Mouse (Mus musculus) spleen, adult 2 months (tissue): ENCODE measurements around the gene Mapt. TPM values are rescaled to one million over a fixed set of nuclear protein-coding genes. Genes with fewer than 3 reads are reported as not detected.

Experiments used
- DNase-seq, 2 experiments: peaks; one replicate each; pipeline versions ENCODE4 v3.0.0 to v3.0.0-alpha.2; 2012 to 2021; ENCODE audit warnings: low spot score in 2 of 2, low read depth in 1 of 2
- H3K27ac ChIP-seq: fragments of 200-500 bp; 2 replicates; pipeline ENCODE4 v1.5.1; 2012; ENCODE audit warnings: low read length, inconsistent platforms; ENCODE audit not compliant: insufficient read depth
- H3K27me3 ChIP-seq: fragments of 200-500 bp; 2 replicates; pipeline ENCODE4 v1.6.1; 2012; ENCODE audit warnings: mild to moderate bottlenecking, moderate library complexity, low read length, inconsistent platforms; ENCODE audit not compliant: control insufficient read depth, insufficient read depth
- H3K36me3 ChIP-seq: fragments of 200-500 bp; 2 replicates; pipeline ENCODE4 v1.6.1; 2012; ENCODE audit warnings: mild to moderate bottlenecking, low read length, inconsistent platforms; ENCODE audit not compliant: control insufficient read depth, insufficient read depth
- H3K4me1 ChIP-seq: fragments of 200-500 bp; 2 replicates; pipeline ENCODE4 v1.6.1; 2011; ENCODE audit warnings: inconsistent platforms; ENCODE audit not compliant: control insufficient read depth, insufficient read depth, insufficient read length
- H3K4me3 ChIP-seq: fragments of 200-500 bp; 2 replicates; pipeline ENCODE4 v1.5.1; 2011; ENCODE audit warnings: mild to moderate bottlenecking, inconsistent platforms; ENCODE audit not compliant: insufficient read depth, insufficient read length; ENCODE audit errors: extremely low read depth
- CTCF ChIP-seq: fragments of 200-500 bp; IDR thresholded peaks from 2 replicates; pipeline ENCODE4 v1.5.1; 2011; ENCODE audit warnings: mild to moderate bottlenecking, inconsistent platforms; ENCODE audit not compliant: insufficient read depth, insufficient read length, insufficient replicate concordance; ENCODE audit errors: extremely low read depth
- POLR2A ChIP-seq: fragments of 200-500 bp; IDR thresholded peaks from 2 replicates; pipeline ENCODE4 v1.6.1; 2011; ENCODE audit warnings: low read depth, low read length, inconsistent platforms
- WGBS: fragments of 180-500 bp; shearing (Covaris S2); methylation state at CpG from one replicate; pipeline ENCODE4 v1.1.7; 2018; 5-methylcytosine and 5-hydroxymethylcytosine counted together
- polyA plus RNA-seq: library from polyadenylated mRNA; depleted of rRNA; stranded (reverse); fragments of >200 nt; gene quantifications from 2 replicates; pipeline ENCODE4 v1.2.3, GENCODE M21; 2012

The Mapt gene
- polyA plus RNA-seq, 1 experiment = 0.57 TPM

DNA sequence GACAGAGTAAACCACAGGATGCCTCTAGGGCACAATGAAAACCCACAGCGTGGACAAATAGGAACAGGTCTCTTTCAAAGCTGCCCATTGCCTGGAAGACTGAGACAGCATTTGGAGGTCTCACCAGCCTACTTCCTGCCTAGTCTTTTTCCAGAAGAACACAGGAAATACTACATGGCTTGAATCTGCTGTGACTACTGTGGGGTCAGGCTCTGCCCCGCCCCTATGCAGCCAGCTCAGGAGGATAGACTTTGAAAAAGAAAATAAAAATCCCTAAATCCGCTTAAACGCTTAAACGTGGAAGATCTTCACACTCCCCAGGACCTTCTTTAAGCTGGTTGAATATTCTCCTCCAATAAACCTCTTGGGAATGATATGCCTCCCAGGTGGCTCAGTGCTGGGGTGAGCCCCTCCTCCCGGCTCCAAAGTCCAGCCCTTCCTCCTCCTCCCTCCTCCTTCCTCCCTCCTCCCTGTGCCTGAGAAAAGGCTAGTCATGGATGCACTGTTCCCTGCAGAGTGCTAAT, 15.0 kb downstream of the Mapt start:
- no peaks in the 10 kb centered on the region for H3K4me1 ChIP-seq
- no peaks in the 10 kb centered on the region for H3K27me3 ChIP-seq
- DNase-seq = no peak
- H3K36me3 ChIP-seq = no peaks in the 10 kb centered on the region
- no peak for TF ChIP-seq POLR2A
- TF ChIP-seq CTCF = no peak
- H3K27ac ChIP-seq = no peak overlapping the region
- WGBS = 18% methylated on average over 6 of the region's 6 CpGs
- H3K4me3 ChIP-seq = no peak overlapping the region

DNA sequence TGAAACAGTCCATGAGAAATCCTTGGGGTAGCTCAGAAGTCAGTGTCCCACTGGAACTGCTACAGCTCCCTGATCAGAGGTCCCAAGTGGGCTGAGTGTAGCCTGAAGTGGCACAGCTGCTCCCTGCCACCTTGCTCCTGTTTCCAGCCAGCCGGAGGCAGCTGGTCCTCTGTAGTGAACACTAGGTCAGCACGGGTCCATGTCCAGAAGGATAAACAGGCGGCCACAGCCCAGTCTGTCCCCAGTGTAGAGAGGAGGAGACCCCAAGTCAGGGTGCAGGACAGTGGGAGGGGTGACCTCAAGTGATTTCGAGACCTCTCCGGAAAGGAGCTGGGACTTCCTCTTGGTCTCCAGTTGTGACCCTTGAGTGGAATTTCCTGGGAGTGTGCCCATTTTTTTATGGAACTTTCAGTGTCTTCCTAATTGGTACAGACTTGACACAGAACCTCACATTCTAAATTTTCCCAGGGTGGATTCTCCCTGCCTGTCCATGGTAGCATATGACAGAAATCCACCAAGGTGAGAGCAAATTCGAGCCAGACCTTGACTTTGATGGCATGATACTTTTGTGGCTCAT, 16.0 kb downstream of the Mapt start:
- Histone ChIP-seq H3K27ac (no peak overlapping the region), H3K4me1 (no peaks in the 10 kb centered on the region), H3K36me3 (no peaks in the 10 kb centered on the region), H3K27me3 (no peaks in the 10 kb centered on the region), H3K4me3 (no peak overlapping the region)
- WGBS = 75% methylated on average over 6 of the region's 6 CpGs
- no peak for DNase-seq
- TF ChIP-seq CTCF (no peak), POLR2A (no peak)

DNA sequence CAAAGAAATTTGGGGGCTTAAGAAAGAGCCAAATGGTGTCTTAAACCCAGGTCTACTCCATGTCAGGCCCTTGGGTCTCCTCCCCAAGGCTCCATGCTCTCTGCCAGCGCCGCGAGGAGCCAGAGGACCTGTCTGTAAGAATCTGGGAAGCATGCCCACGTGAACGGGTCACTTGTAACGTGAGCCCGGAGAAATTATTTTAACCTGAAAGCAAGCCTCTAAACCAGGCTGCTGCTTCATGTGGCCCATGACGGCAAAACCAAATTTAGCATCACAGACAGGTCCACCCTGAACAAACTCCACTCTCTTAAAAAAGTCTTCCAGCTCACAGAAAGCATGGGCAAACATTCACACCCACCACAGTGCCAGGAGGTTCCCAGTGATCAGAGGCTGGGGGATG, 18.2 kb downstream of the Mapt start:
- no peaks in the 10 kb centered on the region for H3K27me3 ChIP-seq
- no peak for DNase-seq
- H3K36me3 ChIP-seq = no peaks in the 10 kb centered on the region

DNA sequence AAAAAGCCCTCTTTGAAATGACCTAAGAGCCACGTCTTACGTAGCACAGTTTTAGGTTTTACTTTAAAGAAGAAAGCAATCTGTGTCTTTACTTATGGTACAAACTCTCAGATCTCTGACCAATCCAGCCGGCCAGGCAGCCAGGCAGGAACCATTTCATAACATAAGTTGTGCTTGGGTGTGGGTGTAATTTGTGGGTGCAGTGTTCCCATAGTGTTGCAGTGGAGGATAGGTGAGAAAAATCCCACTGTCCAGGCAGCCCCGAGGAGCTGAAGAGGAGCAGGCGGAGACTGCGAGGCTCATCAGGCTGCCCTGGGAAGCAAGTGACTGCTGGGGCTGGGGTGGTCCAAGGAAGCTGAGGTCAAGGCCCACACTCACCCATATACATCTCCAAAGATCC, 19.9 kb downstream of the Mapt start:
- H3K27me3 ChIP-seq = no peaks in the 10 kb centered on the region
- no peaks in the 10 kb centered on the region for H3K4me1 ChIP-seq
- H3K4me3 ChIP-seq = no peak overlapping the region
- no peak for DNase-seq
- H3K36me3 ChIP-seq = no peaks in the 10 kb centered on the region
- 73% methylated on average over 6 of the region's 6 CpGs for WGBS
- TF ChIP-seq POLR2A (no peak), CTCF (no peak)
- H3K27ac ChIP-seq = no peak overlapping the region

More for the DNA sequence above, 18.2 kb downstream of the Mapt start:
- TF ChIP-seq POLR2A (no peak), CTCF (no peak)
- H3K4me3 ChIP-seq = no peak overlapping the region
- no peaks in the 10 kb centered on the region for H3K4me1 ChIP-seq
- 87% methylated on average over 8 of the region's 8 CpGs for WGBS
- H3K27ac ChIP-seq = no peak overlapping the region

DNA sequence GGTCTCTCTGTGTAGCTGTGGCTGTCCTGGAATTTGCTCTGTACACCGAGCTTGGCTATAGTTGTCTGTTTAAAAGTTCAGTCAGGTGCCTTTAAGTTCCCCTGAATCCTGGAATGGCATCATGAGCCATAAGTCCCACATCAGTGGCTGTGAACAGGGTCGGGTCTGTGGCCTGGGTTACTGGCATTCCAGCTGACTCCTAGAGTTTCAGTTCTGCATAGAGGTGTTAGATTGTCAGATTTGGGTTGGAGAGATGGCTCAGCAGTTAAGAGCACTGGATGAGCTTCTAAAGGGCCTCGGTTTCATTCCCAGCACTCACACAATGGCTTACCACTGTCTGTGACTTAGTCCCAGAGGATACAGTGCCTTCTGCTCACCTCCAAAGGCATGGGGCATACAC, 20.9 kb downstream of the Mapt start:
- no peak for DNase-seq
- Histone ChIP-seq H3K27me3 (no peaks in the 10 kb centered on the region), H3K27ac (no peak overlapping the region), H3K36me3 (no peaks in the 10 kb centered on the region), H3K4me3 (no peak overlapping the region), H3K4me1 (no peaks in the 10 kb centered on the region)
- TF ChIP-seq CTCF (no peak), POLR2A (no peak)
- 70% methylated on average over 3 of the region's 3 CpGs for WGBS

DNA sequence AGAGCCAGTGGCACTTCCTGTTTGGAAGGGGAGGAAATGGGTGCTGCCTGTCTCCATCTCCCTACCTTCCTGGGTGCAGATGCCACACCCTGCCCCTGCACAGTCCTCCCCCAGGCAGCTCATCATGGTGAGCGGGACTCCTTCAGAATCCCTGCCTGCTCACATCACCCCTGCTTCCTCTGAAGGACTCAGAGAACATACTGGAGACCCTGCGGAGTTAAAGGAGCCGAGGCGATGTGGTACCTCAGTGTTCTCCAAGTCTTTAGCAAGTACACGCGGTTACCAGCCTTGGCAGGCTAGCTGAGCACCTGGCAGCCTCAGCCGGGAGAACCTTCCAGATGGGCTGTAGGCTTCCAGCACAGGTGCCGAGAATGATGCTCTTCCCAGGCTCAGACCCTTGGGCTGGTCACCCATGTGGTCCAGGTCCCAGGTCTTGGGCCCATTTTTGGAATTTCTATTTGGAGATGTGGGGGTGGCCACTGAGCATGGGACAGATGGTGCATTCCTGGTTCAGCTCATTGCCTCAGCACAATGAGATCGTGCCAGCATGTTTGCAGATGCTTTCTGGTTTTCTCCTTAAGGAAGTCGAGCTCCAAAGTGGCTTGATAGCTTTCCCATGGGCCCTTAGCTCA, 23.3 kb downstream of the Mapt start:
- H3K36me3 ChIP-seq = no peaks in the 10 kb centered on the region
- H3K27me3 ChIP-seq = no peaks in the 10 kb centered on the region
- 81% methylated on average over 10 of the region's 10 CpGs for WGBS
- TF ChIP-seq POLR2A (no peak), CTCF (no peak)
- H3K4me1 ChIP-seq = no peaks in the 10 kb centered on the region
- no peak overlapping the region for H3K4me3 ChIP-seq
- no peak overlapping the region for H3K27ac ChIP-seq
- no peak for DNase-seq

DNA sequence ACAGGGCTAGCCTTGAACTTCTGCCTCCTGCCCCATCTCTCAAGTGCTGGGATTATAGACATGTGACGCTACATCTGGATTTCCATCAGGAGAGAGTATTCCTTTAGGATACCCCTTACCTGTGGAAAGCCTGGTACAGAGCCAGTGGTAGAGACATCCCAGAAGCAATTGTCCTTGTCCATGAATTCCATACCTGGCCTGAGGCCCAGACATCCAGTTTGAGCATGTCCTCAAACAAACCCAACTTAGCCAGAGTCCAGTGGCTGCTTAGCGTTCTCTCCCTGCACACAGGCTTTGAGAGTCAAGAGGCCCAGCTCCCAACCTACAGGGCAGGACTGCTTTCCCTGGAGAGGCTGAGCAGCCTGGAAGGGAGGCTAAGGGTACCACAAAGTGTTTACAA, 25.0 kb downstream of the Mapt start:
- Histone ChIP-seq H3K36me3 (no peaks in the 10 kb centered on the region), H3K4me3 (no peak overlapping the region), H3K27ac (no peak overlapping the region), H3K4me1 (no peaks in the 10 kb centered on the region), H3K27me3 (no peaks in the 10 kb centered on the region)
- DNase-seq = no peak
- no peak for TF ChIP-seq POLR2A
- no peak for TF ChIP-seq CTCF
- WGBS = 93% methylated on average over 2 of the region's 2 CpGs
